Mouse (Mus musculus): ENCODE data around the gene Cdca7. TPM values are rescaled to one million over a fixed set of nuclear protein-coding genes. Genes with fewer than 3 reads are reported as not detected.

Cdca7 gene
- polyA plus RNA-seq, 1 experiment from 2014 or later = 22.5 TPM

GRCm38 (mm10) chr2:72467604-72468003, 8.4 kb upstream of the Cdca7 start:
- no peak for ATAC-seq (ENCODE audit: low FRiP score, low read depth)
- Histone ChIP-seq H3K27ac (replicated peaks) (no peak overlapping the region), H3K4me1 (replicated peaks) (no peaks in the 10 kb centered on the region), H3K9me3 (no peaks in the 10 kb centered on the region), H3K36me3 (no peaks in the 10 kb centered on the region), H3K27me3 (no peaks in the 10 kb centered on the region), H3K9ac (no peak overlapping the region), H3K4me2 (no peak overlapping the region), H3K4me3 (no peak overlapping the region)
- WGBS = 77% methylated on average over 1 of the region's 1 CpGs

DNA sequence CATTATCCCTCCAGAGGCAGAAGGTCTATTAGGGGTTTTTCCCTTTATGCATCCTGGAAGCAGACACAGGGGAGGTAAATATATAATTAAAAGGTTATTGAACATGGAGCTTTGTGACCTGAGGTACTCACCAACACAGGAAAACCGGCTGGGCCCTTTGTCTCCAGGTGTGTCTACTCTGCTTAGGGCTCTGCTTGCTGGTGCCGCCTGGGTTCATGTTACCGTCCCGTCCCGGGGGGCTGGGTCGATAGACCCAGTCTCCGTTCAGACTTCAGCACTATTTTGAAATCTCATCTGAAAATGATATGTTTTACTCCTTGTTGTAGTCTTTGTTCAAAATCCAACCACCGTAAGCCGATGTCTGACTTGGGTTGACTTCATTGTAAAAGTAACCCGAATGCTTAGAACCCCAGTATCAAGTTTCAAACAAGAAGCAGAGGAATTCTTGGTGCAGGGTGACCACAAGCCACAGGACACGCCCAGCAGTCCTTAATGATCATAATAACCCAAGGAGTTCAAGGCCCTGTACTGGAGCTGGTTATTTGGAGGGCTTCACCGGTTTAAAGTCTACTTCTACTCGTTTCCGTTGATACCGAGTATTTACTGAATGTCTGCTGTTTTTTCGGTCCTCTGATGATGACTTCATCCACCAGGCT, 4.4 kb upstream of the Cdca7 start:
- no peak overlapping the region for H3K4me2 ChIP-seq
- WGBS = 82% methylated on average over 16 of the region's 16 CpGs
- no peaks in the 10 kb centered on the region for H3K9me3 ChIP-seq
- H3K27me3 ChIP-seq = peaks cover 4% of the 10 kb centered on the region; the same call in 1 of the 2 replicates
- H3K27ac ChIP-seq (replicated peaks) = no peak overlapping the region
- H3K4me1 ChIP-seq (replicated peaks) = peaks cover 3% of the 10 kb centered on the region; the same call in 1 of the 2 replicates
- no peak overlapping the region for H3K4me3 ChIP-seq
- no peak overlapping the region for H3K9ac ChIP-seq
- H3K36me3 ChIP-seq = no peaks in the 10 kb centered on the region
- ATAC-seq (ENCODE audit: low FRiP score, low read depth) = no peak

- no peak overlapping the region for H3K4me3 ChIP-seq
- H3K9ac ChIP-seq = no peak overlapping the region
- no peaks in the 10 kb centered on the region for H3K36me3 ChIP-seq
- WGBS = 20% methylated on average over 7 of the region's 7 CpGs
- H3K27ac ChIP-seq (replicated peaks) = no peak overlapping the region
- H3K9me3 ChIP-seq = no peaks in the 10 kb centered on the region
- peak overlapping the region; percentile 92; the same call in 1 of the 2 replicates for H3K4me2 ChIP-seq
- peaks cover 24% of the 10 kb centered on the region for H3K4me1 ChIP-seq (replicated peaks)
- ATAC-seq (ENCODE audit: low FRiP score, low read depth) = no peak
- H3K27me3 ChIP-seq = peaks cover 4% of the 10 kb centered on the region; the same call in 1 of the 2 replicates
Observed at GRCm38 (mm10) chr2:72474531-72475287, 1.2 kb upstream of the Cdca7 start.

GRCm38 (mm10) chr2:72475423-72475796, 549 bp upstream of the Cdca7 start:
- Histone ChIP-seq H3K4me3 (peak overlapping the region; percentile 73), H3K4me2 (peak overlapping the region; percentile 92), H3K4me1 (replicated peaks) (peaks cover 24% of the 10 kb centered on the region), H3K9ac (peak overlapping the region; percentile 59; the same call in 1 of the 2 replicates), H3K27ac (replicated peaks) (no peak overlapping the region), H3K9me3 (no peaks in the 10 kb centered on the region), H3K27me3 (peaks cover 4% of the 10 kb centered on the region; the same call in 1 of the 2 replicates), H3K36me3 (no peaks in the 10 kb centered on the region)
- under 1% methylated on average over 7 of the region's 7 CpGs for WGBS
- ATAC-seq (ENCODE audit: low FRiP score, low read depth) = no peak; the same call in 1 of the 2 replicates

GRCm38 (mm10) chr2:72476486-72477211, 690 bp downstream of the Cdca7 start:
- Histone ChIP-seq H3K27me3 (peaks cover 4% of the 10 kb centered on the region; the same call in 1 of the 2 replicates), H3K27ac (replicated peaks) (peak overlapping the region; percentile 45; the same call in 1 of the 2 replicates), H3K9ac (peak overlapping the region; percentile 59), H3K4me1 (replicated peaks) (peaks cover 24% of the 10 kb centered on the region), H3K4me3 (peak overlapping the region; percentile 73), H3K9me3 (no peaks in the 10 kb centered on the region), H3K4me2 (peak overlapping the region; percentile 92), H3K36me3 (no peaks in the 10 kb centered on the region)
- WGBS = under 1% methylated on average over 53 of the region's 53 CpGs
- ATAC-seq (ENCODE audit: low FRiP score, low read depth) = peak; percentile 83

DNA sequence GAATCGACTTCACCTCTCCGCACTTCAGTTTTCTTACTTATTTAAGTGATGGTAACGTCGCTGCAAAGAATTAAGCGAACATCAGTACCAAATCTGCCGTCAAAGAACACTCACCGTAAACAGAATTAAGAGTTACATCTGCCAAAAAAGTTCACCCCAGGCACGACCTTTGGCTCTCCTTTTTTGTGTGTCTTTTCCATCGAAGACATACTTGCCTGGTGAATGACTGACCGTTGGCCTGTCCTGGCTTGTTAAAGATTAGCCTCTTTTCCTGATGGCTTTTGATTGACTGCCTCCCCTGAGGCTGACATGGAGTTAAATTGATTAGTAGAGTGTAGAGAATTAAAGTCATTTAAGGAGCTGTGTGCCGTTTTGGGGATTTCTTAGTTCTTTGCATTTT, 1.3 kb downstream of the Cdca7 start:
- Histone ChIP-seq H3K9me3 (no peaks in the 10 kb centered on the region), H3K9ac (no peak overlapping the region), H3K4me1 (replicated peaks) (peaks cover 24% of the 10 kb centered on the region), H3K27me3 (peaks cover 4% of the 10 kb centered on the region; the same call in 1 of the 2 replicates), H3K27ac (replicated peaks) (no peak overlapping the region), H3K4me3 (peak overlapping the region; percentile 73), H3K4me2 (peak overlapping the region; percentile 92), H3K36me3 (no peaks in the 10 kb centered on the region)
- WGBS = 2% methylated on average over 11 of the region's 11 CpGs
- no peak for ATAC-seq (ENCODE audit: low FRiP score, low read depth)

GRCm38 (mm10) chr2:72478176-72478575, 2.2 kb downstream of the Cdca7 start:
- ATAC-seq (ENCODE audit: low FRiP score, low read depth) = no peak
- H3K4me3 ChIP-seq = 0 out of 2 replicates have a peak overlapping the region, but pooled peaks have one; percentile 73
- no peaks in the 10 kb centered on the region for H3K9me3 ChIP-seq
- no peaks in the 10 kb centered on the region for H3K36me3 ChIP-seq
- H3K9ac ChIP-seq = no peak overlapping the region
- H3K27me3 ChIP-seq = peaks cover 4% of the 10 kb centered on the region; the same call in 1 of the 2 replicates
- H3K27ac ChIP-seq (replicated peaks) = no peak overlapping the region
- 78% methylated on average over 4 of the region's 4 CpGs for WGBS
- peak overlapping the region; percentile 92 for H3K4me2 ChIP-seq
- H3K4me1 ChIP-seq (replicated peaks) = peaks cover 24% of the 10 kb centered on the region

DNA sequence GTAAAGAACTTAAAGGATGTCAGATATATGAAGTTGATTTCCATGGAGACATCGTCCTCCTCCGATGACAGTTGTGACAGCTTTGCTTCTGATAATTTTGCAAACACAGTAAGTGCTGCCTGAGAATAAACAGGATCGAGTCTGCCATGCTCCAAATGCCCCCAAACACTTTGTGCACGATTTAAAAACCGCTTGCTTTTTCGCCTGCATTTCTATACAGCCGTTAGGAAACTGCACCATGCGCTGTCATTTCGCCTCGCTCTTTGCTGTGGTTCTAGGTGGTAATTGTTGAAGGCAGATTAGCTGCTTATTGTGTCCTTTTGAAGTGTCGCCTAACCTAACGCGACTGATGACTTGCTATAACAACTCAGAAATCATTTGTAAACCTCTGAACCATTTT, 3.0 kb downstream of the Cdca7 start:
- Histone ChIP-seq H3K27ac (replicated peaks) (no peak overlapping the region), H3K4me2 (peak overlapping the region; percentile 92; the same call in 1 of the 2 replicates), H3K9ac (no peak overlapping the region), H3K27me3 (peaks cover 3% of the 10 kb centered on the region; the same call in 1 of the 2 replicates), H3K4me3 (no peak overlapping the region), H3K9me3 (no peaks in the 10 kb centered on the region), H3K4me1 (replicated peaks) (peaks cover 24% of the 10 kb centered on the region), H3K36me3 (no peaks in the 10 kb centered on the region; the same call in 1 of the 2 replicates)
- WGBS = 58% methylated on average over 13 of the region's 13 CpGs
- no peak for ATAC-seq (ENCODE audit: low FRiP score, low read depth)

DNA sequence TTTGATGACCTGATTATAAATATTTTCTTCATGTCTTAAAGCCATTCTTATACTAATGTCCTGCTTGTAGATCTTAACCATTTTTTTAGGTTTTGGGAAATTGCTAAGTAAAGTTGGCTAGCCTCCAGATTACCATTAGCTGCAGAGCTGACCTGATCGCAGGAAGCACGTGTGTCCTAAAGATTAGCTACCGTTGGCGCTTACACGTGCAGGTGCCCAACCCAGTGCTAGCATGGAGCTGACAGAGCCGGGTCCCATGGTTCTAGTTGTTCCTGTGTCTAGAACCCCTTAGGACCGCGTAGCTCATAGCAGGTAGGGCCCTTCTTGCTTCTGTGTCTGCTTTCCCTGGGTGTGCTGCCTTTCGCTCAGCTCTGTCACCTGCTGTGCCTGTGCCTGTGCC, 3.9 kb downstream of the Cdca7 start:
- H3K9ac ChIP-seq = no peak overlapping the region
- H3K4me1 ChIP-seq (replicated peaks) = peaks cover 24% of the 10 kb centered on the region
- ATAC-seq (ENCODE audit: low FRiP score, low read depth) = no peak
- no peak overlapping the region for H3K4me2 ChIP-seq
- no peaks in the 10 kb centered on the region for H3K9me3 ChIP-seq
- no peaks in the 10 kb centered on the region; the same call in 1 of the 2 replicates for H3K27me3 ChIP-seq
- no peaks in the 10 kb centered on the region; the same call in 1 of the 2 replicates for H3K36me3 ChIP-seq
- no peak overlapping the region for H3K4me3 ChIP-seq
- no peak overlapping the region for H3K27ac ChIP-seq (replicated peaks)
- WGBS = 87% methylated on average over 9 of the region's 9 CpGs

DNA sequence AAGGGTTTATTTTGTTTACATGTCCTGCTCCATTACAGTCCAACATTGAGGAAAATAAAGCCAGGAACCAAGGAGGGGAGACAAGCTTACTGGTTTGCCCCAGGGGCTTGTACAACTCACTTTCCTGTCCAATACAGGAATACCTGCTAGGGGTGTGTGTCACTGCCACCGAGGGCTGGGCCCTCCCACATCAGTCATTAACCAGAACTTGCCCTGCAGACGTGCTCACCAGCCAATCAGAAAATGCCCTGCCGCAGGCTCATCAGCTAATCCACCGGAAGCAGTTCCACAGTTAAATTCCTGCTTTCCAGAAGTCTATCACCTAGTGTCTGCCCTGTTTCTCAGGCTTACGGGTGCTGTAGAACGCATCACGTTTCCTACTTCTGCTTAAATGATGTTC, 15.7 kb downstream of the Cdca7 start:
- Histone ChIP-seq H3K9ac (no peak overlapping the region), H3K4me1 (replicated peaks) (no peaks in the 10 kb centered on the region), H3K4me3 (no peak overlapping the region), H3K9me3 (no peaks in the 10 kb centered on the region), H3K4me2 (no peak overlapping the region), H3K27me3 (no peaks in the 10 kb centered on the region), H3K36me3 (no peaks in the 10 kb centered on the region), H3K27ac (replicated peaks) (no peak overlapping the region)
- no peak for ATAC-seq (ENCODE audit: low FRiP score, low read depth)
- WGBS = 48% methylated on average over 7 of the region's 7 CpGs

DNA sequence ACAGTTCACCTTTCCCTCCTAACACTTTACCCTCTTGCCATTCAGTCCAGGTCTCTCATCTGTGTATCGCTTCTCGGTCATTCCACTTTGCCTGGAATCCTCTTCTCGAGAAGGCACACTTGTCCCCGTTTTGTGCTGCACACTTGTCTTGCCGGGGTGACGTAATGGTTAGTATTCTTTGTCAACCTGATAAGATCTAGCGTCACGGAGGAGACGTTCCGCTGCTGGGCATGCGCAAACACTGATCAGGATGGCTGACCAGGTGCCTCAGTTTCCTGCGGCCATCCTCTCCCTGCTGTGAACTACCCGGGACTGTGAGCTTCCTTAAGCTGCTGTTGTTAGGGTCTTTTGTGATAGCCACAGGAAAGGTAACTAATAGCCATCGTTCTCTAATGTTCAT, 17.1 kb downstream of the Cdca7 start:
- 57% methylated on average over 14 of the region's 14 CpGs for WGBS
- peak overlapping the region; percentile 11; the same call in 1 of the 2 replicates for H3K4me2 ChIP-seq
- no peak overlapping the region for H3K4me3 ChIP-seq
- H3K27me3 ChIP-seq = no peaks in the 10 kb centered on the region
- no peak overlapping the region for H3K9ac ChIP-seq
- H3K27ac ChIP-seq (replicated peaks) = no peak overlapping the region
- H3K36me3 ChIP-seq = no peaks in the 10 kb centered on the region
- H3K9me3 ChIP-seq = no peaks in the 10 kb centered on the region
- ATAC-seq (ENCODE audit: low FRiP score, low read depth) = no peak
- no peaks in the 10 kb centered on the region for H3K4me1 ChIP-seq (replicated peaks)

All from hindbrain, embryonic 15.5 days (tissue).